Mouse (Mus musculus): Measurements from ENCODE around the gene Sap25. TPM values are rescaled to one million over a fixed set of nuclear protein-coding genes. Genes with fewer than 3 reads are reported as not detected.

Sap25 gene
- total RNA-seq, 2 experiments from 2014 or later = 4.8 to 7.2 TPM

DNA sequence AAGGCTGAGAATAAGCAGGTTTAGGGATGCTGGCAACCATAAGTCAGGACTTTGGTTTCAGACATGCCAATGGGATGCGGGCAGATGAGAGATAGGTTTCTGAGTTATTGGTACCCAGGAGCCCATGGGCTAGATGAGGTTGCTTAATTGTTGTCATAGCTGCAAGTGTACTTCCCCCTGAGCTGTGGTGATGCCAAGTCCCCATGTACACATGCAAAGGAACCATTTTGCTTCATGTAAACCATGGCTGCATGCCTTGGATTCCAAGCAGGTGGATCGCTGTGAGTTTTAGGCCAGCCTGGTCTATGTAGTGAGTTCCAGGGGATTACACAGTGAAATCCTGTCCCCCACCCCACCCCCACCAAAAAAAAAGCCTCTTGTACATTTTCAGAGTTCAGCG is 44.5 kb downstream of the Sap25 start:
- no peak for TF ChIP-seq CTCF (IDR thresholded peaks at IDR 0.05)

DNA sequence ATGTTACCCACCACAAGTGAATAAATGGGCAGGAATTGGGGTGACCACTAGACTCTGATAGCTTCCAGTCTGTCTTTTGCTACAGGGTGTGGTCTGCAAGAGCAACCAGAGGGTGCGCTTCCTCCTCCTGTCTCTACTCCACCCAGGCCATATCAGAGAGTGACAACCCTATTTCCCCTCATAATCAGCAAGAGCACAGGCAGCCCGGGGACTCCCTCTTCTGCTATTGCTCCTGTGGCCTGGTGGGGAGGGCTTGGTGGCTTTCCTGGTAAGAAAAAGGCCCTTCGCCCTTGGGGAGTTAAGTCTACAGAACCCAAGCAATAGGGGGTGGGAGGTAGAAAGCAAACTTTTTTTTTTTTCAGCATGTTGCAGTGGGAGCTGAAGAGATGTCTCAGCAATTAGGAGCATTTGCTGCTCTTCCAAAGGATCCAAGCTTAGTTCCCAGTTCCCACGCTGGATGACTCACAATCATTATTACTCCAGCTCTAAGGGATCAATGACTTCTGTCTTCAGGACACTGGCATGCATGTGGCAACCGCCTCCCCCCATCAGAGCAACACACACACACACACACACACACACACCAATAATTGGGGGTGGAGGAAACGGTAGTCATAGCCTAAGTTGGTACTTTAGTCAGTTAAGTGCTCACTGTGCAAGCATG is 45.1 kb downstream of the Sap25 start:
- H3K4me3 ChIP-seq = no peak overlapping the region
- no peak overlapping the region for H3K27ac ChIP-seq
- no peak for DNase-seq (ENCODE audit: extremely low spot score in 1 of 2, low spot score in 2 of 2)
- intact Hi-C loops (cut with DNase I) = no loop called here
- TF ChIP-seq CTCF (IDR thresholded peaks at IDR 0.05) = no peak

More for the DNA sequence above, 44.5 kb downstream of the Sap25 start:
- Histone ChIP-seq H3K27ac (no peak overlapping the region), H3K4me3 (no peak overlapping the region)
- no peak for DNase-seq (ENCODE audit: extremely low spot score in 1 of 2, low spot score in 2 of 2)
- intact Hi-C loops (cut with DNase I) = no loop called here

DNA sequence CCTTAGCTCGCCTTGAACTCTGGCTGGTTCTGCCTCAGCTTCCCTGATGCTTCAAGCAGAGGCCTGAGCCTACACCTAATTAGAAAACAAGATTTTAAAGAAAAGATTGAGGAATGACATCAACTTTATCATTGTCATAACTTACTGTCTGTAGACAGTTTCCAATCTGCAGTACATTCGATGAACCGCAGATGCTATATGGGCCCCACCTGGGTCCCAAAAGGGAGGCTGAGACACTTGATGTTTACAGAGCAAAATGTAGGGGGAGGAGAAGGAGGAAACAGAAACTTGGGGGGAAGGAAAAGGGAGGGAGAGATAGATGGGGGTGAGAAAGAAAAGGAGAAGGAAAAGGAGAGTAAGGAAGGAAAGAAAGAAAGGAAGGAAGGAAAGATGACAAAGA is 48.8 kb downstream of the Sap25 start:
- intact Hi-C loops (cut with DNase I) = no loop called here
- TF ChIP-seq CTCF (IDR thresholded peaks at IDR 0.05) = no peak
- no peak overlapping the region for H3K27ac ChIP-seq
- no peak overlapping the region for H3K4me3 ChIP-seq
- no peak for DNase-seq (ENCODE audit: extremely low spot score in 1 of 2, low spot score in 2 of 2)

DNA sequence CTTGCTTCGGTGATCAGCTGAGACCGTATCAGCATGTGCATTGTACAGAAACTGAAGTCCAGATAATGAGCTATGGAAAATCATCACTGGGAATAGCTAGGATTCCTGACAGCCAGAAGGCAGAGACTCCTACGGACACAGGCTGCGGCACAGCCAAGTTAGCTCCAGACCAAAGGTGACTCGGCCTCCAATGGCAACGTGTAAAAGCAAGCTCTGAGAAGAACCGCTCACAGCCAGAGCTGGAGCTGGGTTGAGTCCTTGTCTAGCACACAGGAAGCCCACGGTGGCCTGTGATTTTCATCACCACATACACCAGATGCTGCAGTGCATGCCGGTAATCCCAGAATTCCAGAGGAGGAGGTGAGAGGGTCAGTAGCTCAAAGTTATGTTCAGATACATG is 49.4 kb downstream of the Sap25 start:
- intact Hi-C loops (cut with DNase I) = no loop called here
- DNase-seq (ENCODE audit: extremely low spot score in 1 of 2, low spot score in 2 of 2) = no peak
- Histone ChIP-seq H3K4me3 (no peak overlapping the region), H3K27ac (no peak overlapping the region)
- TF ChIP-seq CTCF (IDR thresholded peaks at IDR 0.05) = no peak

DNA sequence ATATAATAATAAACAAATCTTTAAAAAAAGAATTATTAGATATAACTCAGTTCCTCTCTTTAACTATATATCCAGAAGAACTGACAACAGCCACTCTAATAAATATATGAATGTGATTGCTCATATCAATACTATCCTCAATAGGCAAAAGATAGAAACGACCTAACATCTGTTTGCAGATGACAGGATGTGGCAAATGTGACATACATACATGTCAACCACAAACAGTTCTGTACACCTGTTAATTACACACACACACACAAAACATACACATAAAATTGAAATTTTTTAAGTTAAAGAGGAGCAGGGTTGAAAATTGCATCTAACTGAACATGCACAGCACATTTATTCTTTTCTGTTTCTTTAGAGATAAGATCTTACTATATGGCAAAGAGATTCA is 50.7 kb downstream of the Sap25 start:
- no peak overlapping the region for H3K27ac ChIP-seq
- no peak for DNase-seq (ENCODE audit: extremely low spot score in 1 of 2, low spot score in 2 of 2)
- intact Hi-C loops (cut with DNase I) = no loop called here
- no peak overlapping the region for H3K4me3 ChIP-seq
- TF ChIP-seq CTCF (IDR thresholded peaks at IDR 0.05) = no peak

Other genes starting within 250 kb of the Sap25 start
- under 1 TPM; 0.30 to 0.38 TPM for gene Zan, start 164.3 kb upstream of the Sap25 start, total RNA-seq (2021)
- gene Pop7, start 138.8 kb upstream of the Sap25 start, total RNA-seq (2021) = 10 to 100 TPM; 30.4 to 35.9 TPM
- 10 to 100 TPM; 58.1 to 59.9 TPM for gene Gigyf1, start 122.8 kb upstream of the Sap25 start, total RNA-seq (2021)
- gene Epo, start 108.1 kb upstream of the Sap25 start, total RNA-seq (2021) = not detected
- 100 to 1,000 TPM; 570 to 583 TPM for gene Gnb2, start 107.8 kb upstream of the Sap25 start, total RNA-seq (2021)
- 100 to 1,000 TPM; 103 to 111 TPM for gene Actl6b, start 87.8 kb upstream of the Sap25 start, total RNA-seq (2021)
- 10 to 100 TPM; 13.2 to 14.9 TPM for gene Tfr2, start 71.5 kb upstream of the Sap25 start, total RNA-seq (2021)
- gene Mospd3, start 40.3 kb upstream of the Sap25 start, total RNA-seq (2021) = 10 to 100 TPM; 19.9 to 25.1 TPM
- 10 to 100 TPM in 1 of 2 experiments, 1 to 10 TPM in 1; 9.6 to 11.2 TPM for gene Pcolce, start 27.6 kb upstream of the Sap25 start, total RNA-seq (2021)
- gene Fbxo24, start 12.3 kb upstream of the Sap25 start, total RNA-seq (2021) = under 1 TPM; 0.23 to 0.42 TPM
- 10 to 100 TPM; 15.9 to 21.2 TPM for gene Lrch4, start 12.2 kb upstream of the Sap25 start, total RNA-seq (2021)
- gene Gm20605, start 12.2 kb upstream of the Sap25 start, total RNA-seq (2021) = 10 to 100 TPM; 11.6 to 12.8 TPM
- gene Irs3, start 4.4 kb downstream of the Sap25 start, total RNA-seq (2021) = under 1 TPM; 0.14 to 0.29 TPM
- gene Agfg2, start 43.4 kb downstream of the Sap25 start, total RNA-seq (2021) = 10 to 100 TPM; 43.6 to 45.5 TPM
- 10 to 100 TPM; 76.3 to 81.7 TPM for gene Nyap1, start 100.3 kb downstream of the Sap25 start, total RNA-seq (2021)
- gene Tsc22d4, start 104.4 kb downstream of the Sap25 start, total RNA-seq (2021) = 100 to 1,000 TPM; 150 to 156 TPM
- 10 to 100 TPM; 22.8 to 25.6 TPM for gene Ppp1r35, start 137.5 kb downstream of the Sap25 start, total RNA-seq (2021)
- 10 to 100 TPM; 40.1 to 45.2 TPM for gene Mepce, start 146.3 kb downstream of the Sap25 start, total RNA-seq (2021)
- 1 to 10 TPM; 5.7 to 8.2 TPM for gene Zcwpw1, start 146.5 kb downstream of the Sap25 start, total RNA-seq (2021)
- gene Pilra, start 194.9 kb downstream of the Sap25 start, total RNA-seq (2021) = 1 to 10 TPM in 1 of 2 experiments, under 1 TPM in 1; 0.54 to 1.3 TPM
- not detected for gene Pilrb1, start 216.8 kb downstream of the Sap25 start, total RNA-seq (2021)
- gene Pilrb2, start 230.5 kb downstream of the Sap25 start, total RNA-seq (2021) = not detected